Mouse (Mus musculus) layer of hippocampus, adult 9-10 months (tissue): ENCODE data around the gene Cbx6.
A peak's percentile ranks its signal among the peaks of the same experiment; 100 is the strongest.

Experiments used
- DNase-seq: peaks from one replicate; pipeline ENCODE4 v3.0.0; 2022; ENCODE audit warnings: low spot score

Gene Cbx6

GRCm38 (mm10) chr15:79834130-79834880 lies at the start of gene Cbx6, which contains the start of gene Npcd:
Gene Cbx6, minus strand, starts transcription at chr15:79834688.
Gene Npcd, minus strand, starts transcription at chr15:79834237.
- peak; percentile 92 for DNase-seq

DNA sequence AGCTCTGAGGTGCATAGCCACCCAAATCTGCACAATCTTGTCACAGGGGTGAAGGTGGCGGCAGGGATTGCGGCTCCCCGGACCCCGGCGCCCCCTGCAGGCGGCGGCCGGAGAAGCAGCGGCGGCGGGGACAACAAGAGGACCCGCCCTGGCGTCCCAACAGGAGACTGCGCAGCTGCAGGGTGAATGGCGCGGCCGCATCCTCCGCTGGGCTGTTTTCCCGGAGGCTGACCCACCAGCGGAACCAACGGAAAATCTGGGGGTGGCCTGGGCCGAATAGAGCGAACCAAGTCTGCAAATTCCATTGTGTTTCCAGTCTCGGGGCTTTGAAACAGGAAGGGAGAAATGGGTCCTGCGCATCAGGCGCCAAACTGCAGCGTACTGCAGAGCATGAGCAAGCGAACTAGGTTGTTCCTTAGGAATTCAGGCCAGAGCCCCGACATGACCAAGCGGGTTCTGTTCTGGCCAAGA lies 48.9 kb upstream of the Cbx6 start:
- peak; percentile 87 for DNase-seq

- DNase-seq: peak; percentile 58
Observed at GRCm38 (mm10) chr15:79882623-79883267, 48.3 kb upstream of the Cbx6 start.

DNA sequence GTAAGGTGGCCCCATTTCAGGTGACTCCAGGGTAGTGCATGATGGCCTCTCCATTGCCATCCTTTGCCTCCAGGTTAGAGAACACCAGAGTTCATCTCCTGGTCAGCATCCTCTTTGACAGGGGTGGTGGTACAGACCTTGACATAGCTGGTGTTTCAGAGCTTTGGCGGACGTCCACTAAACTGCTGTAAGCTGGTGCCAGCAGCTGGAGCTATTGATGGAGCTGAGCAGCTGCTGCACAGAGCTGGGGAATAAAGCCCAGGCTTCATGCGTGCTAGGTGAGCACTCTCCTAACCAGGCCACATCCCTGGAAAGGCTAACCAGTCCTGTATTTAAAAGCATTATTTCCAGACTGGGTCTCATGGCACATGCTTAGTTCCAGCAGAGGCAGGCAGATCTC lies 46.0 kb upstream of the Cbx6 start:
- no peak for DNase-seq

DNA sequence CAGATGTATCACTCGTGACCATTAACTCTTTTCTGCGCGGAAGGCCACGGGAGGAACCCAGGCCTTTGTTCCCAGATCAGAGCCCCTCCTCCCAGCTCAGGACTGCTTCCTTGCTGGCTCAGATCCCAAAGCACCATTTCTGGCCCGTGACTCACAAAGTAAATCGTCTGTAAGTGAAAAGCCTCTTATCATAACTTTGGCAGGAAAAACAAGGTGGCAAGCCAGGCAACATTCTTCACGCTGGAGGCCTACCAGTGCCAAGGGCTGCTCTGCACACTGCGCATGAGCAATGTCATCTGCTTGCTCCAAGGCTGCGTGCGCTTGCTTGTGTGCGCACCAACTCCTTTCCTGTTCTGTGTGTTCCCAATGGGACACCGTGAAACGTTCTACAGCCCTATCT lies 44.8 kb upstream of the Cbx6 start:
- peak; percentile 32 for DNase-seq

GRCm38 (mm10) chr15:79878725-79879136 lies 44.2 kb upstream of the Cbx6 start:
- DNase-seq: no peak

DNA sequence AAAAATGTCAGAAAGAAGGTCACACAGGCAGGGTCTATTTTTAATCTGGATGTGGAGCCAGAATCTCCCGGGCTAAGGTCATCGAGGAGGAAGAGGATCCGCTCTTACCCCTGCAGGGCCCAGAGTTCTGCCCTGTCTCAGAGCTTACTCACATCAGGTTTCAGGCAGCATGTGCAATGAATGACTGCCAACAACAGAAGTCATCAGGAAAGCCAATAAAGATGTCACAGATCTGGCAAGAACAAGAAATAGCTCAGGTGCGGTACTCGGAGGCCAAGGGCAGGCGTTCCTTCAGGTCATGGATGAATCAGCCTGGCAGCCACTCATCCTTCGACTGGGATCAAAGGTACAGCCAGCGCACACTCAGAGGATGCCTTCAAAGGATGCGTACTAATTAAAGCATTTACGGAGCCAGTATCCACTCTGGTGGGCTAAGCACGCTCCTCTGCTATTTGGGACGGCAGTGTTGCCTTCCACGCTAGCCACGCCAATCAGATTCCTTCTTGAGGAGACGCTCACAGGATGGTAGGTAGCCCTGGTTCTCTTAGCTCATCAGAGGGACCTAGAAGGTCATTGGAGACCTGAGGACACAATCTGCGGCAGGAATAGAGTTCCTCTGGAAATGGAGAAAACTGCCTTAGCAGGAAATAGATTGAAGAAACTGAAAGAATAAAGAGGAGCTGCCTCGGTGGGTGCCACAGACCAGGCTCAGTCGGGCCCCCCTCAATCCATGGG lies 40.9 kb upstream of the Cbx6 start:
- no peak for DNase-seq

GRCm38 (mm10) chr15:79873995-79874394 lies 39.5 kb upstream of the Cbx6 start:
- DNase-seq: no peak

DNA sequence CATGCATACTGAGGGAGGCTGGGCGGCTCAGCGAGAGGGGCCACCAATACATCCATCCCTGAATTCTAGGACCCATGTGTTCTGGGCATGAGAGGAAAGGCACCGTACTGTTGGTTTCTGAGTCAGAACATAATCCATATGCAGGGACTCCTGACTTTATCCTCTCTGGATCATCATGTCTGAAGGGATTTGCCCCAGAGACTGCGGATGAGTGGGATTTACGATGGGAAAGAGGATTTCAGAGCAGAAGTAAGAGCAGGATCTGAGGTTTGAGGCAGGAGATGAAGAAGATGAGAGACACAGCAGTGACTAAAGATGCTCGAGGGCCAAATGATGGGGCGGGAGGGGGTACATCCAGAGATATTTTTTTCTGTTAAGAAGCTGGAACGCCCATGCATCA lies 39.1 kb upstream of the Cbx6 start:
- DNase-seq: no peak

DNA sequence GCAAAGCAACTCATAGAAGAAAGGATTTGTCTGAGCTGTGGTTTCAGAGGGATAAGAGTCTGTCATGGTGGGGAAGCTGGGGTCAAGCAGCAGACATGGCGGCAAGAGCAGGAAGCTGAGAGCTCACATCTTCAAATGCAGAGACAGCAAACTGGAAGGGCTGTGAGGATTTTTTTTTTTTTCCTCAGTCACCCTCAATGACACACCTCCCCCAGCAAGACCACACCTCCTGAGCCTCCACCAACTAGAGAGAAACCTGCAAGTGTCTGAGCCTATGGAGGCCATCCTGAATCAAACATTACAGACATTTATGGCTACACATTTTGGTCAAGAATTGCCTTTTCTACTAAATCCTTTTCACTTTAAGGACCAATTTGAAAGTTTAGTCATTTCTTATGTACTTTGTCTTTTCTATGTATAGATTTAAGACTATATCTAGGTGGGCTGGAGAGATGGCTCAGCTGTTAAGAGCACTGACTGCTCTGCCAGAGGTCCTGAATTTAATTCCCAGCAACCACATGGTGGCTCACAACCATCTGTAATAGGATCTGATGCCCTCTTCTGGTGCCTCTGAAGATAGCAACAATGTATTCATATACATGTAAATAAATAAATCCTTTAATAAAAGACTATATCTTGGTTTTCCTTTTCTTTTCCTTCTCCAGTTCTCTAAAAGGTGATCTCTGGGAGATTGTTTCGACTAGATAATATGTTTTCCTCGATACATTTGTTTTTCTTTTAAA lies 32.9 kb upstream of the Cbx6 start:
- DNase-seq: no peak

- no peak for DNase-seq
Observed at GRCm38 (mm10) chr15:79859821-79860220, 25.3 kb upstream of the Cbx6 start.

DNA sequence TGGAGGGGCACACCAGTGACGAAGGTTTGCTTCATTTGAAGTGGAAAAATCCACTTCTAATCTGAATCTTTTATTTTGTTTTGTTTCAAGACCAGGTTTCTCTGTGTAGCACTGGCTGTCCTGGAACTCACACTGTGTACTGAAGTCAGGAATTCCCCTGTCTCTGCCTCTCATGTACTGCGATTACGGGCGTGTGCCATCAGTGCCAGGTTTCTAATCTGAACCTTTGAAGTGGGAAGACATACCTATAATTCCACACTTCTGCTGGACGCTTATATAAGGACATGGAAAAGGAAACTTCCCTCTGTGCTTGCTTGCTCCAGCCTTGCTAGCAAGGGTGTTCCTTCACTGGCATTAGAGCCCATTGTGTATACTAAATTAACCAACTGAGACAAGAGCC lies 24.5 kb upstream of the Cbx6 start:
- DNase-seq: no peak

DNA sequence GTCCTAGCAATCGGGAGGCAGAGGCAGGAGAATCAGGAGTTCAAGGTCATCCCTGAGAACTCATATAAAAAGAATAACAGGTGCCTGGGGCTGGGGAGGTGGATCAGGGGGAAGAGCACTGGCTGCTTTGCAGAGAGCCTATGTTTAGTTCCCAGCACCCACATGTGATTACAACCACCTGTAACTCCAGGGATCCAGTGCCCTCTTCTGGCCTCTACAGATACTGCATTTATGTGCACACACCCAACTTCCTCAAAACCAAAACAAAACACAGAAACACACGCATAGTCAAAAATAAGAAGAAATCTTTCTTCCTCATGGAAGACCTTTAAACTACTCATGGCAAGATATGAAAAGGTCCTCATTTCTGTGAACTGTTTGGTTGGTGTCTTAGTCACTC lies 15.7 kb upstream of the Cbx6 start:
- no peak for DNase-seq

- DNase-seq: no peak
Observed at GRCm38 (mm10) chr15:79847100-79847499, 12.6 kb upstream of the Cbx6 start.

GRCm38 (mm10) chr15:79845986-79846385 lies 11.5 kb upstream of the Cbx6 start:
- DNase-seq: no peak

DNA sequence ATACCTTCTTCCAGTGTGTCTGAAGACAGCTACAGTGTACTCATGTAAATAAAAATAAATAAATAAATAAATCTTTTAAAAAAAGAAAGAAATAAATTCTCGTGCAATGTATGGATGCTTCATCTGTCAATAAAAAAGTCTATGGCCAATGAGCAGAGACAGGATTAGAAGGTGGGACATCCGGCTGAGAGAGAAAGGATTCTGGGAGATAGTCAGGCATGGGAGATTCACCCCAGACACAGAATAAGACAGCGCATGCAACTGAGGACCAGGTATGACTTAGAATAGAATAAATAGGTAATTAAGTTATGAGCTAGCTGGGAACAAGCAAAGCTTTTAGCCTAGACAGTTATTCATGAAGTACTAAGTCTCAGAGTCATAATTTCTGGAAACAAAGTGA lies 8.5 kb upstream of the Cbx6 start:
- DNase-seq: no peak

DNA sequence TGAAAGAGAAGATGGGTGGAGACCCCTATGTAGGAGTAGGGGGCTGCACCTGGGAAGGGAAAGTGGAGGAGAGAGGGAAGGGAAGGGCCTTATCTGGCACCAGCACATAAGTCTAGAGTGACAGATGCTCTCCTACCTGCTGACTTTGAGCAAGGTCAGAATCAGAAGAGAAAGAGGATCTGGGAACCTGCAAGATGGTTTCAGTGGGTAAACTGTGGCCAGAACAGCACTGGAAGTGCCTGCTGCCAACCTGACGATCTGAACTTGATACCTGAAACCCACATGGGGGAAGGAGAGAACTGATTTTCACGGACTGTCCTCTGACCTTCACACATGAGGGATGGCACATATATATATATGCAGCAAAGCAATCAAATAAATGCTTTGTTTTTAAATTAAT lies 5.8 kb upstream of the Cbx6 start:
- DNase-seq: no peak

DNA sequence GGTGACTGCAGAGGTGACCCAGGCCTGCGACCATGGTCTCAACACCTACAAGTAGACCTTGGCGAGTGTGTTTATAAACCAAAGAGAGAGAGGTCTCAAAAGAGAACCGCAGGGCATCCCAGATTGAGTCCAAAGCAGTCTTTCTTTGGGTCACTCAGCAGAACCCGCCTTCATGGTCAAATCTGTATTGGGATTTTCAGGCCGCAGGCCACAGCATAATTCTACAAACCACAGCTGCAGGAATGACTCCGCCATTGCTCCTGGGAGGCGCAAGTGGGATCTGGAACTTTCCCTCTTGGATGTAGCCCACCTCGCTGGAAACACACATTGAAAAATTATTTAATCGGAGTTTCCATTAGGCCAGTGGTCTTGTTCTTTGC lies 383 bp upstream of the Cbx6 start:
- no peak for DNase-seq

GRCm38 (mm10) chr15:79833251-79834050 lies 1.0 kb downstream of the Cbx6 start:
- no peak for DNase-seq

GRCm38 (mm10) chr15:79832064-79832900 lies 2.2 kb downstream of the Cbx6 start:
- no peak for DNase-seq
